Mouse (Mus musculus) heart, embryonic 11.5 days (tissue): ENCODE results near the gene Sfxn4. TPM values are rescaled to one million over a fixed set of nuclear protein-coding genes. Genes with fewer than 3 reads are reported as not detected.

ENCODE experiments used
- ATAC-seq: fragments of 200-750 bp; cut with Nextera tagmentation; replicated peaks from 2 replicates; pipeline ENCODE4 v1.8.0; 2017; ENCODE audit warnings: moderate library complexity; ENCODE audit not compliant: insufficient number of reproducible peaks, low FRiP score, low TSS enrichment
- H3K27ac ChIP-seq: fragments of 300-500 bp; sonication (generic); 2 replicates; pipeline ENCODE4 v1.5.1; 2014; ENCODE audit warnings: mild to moderate bottlenecking, low read depth, low read length
- H3K27me3 ChIP-seq: fragments of 300-500 bp; sonication (generic); 2 replicates; pipeline ENCODE4 v1.6.1; 2014; ENCODE audit warnings: mild to moderate bottlenecking, low read length, mixed read lengths; ENCODE audit not compliant: control insufficient read depth, insufficient read depth
- H3K36me3 ChIP-seq: fragments of 300-500 bp; sonication (generic); 2 replicates; pipeline ENCODE4 v1.6.1; 2014; ENCODE audit warnings: mild to moderate bottlenecking, low read length, moderate library complexity, mixed read lengths; ENCODE audit not compliant: control insufficient read depth, insufficient read depth
- H3K4me1 ChIP-seq: fragments of 300-500 bp; sonication (generic); 2 replicates; pipeline ENCODE4 v1.6.1; 2014; ENCODE audit warnings: low read length; ENCODE audit not compliant: control insufficient read depth, insufficient read depth
- H3K4me2 ChIP-seq: fragments of 300-500 bp; sonication (generic); 2 replicates; pipeline ENCODE4 v1.6.1; 2014; ENCODE audit warnings: mild to moderate bottlenecking, moderate library complexity
- H3K4me3 ChIP-seq: fragments of 300-500 bp; sonication (generic); 2 replicates; pipeline ENCODE4 v1.5.1; 2014; ENCODE audit warnings: low read depth, low read length
- H3K9ac ChIP-seq: fragments of 300-500 bp; sonication (generic); 2 replicates; pipeline ENCODE4 v1.6.1; 2014; ENCODE audit warnings: mild to moderate bottlenecking, low read depth, low read length, moderate library complexity
- H3K9me3 ChIP-seq: fragments of 300-500 bp; sonication (generic); replicated peaks from 2 replicates; pipeline ENCODE4 v1.6.1; 2016; ENCODE audit warnings: low read length; ENCODE audit not compliant: control insufficient read depth
- WGBS: fragments of 180-500 bp; shearing (Covaris S2); extraction: QIAGEN DNeasy Blood & Tissue Kit; methylation state at CpG from one replicate; pipeline ENCODE4 v1.1.7; 2014; ENCODE audit not compliant: insufficient replicate concordance; 5-methylcytosine and 5-hydroxymethylcytosine counted together
- polyA plus RNA-seq: library from polyadenylated mRNA; unstranded; fragments of >200 nt; fragmentation: Nextera tagmentation; extraction: Ambion mirVana; gene quantifications from 2 replicates; pipeline ENCODE4 v1.2.1, GENCODE M21; 2014

The Sfxn4 gene
- polyA plus RNA-seq, 1 experiment from 2014 or later = 7.3 TPM

- H3K36me3 ChIP-seq = no peaks in the 10 kb centered on the region
- H3K4me3 ChIP-seq = peak within 1 kb of the TSS; percentile 99
- peak within 1 kb of the TSS; percentile 100 for H3K9ac ChIP-seq
- no peaks in the 10 kb centered on the region for H3K9me3 ChIP-seq
- H3K27ac ChIP-seq = peak within 1 kb of the TSS; percentile 98
- no peaks in the 10 kb centered on the region for H3K27me3 ChIP-seq
- ATAC-seq = peak; percentile 91
- H3K4me2 ChIP-seq = peak within 1 kb of the TSS; percentile 75
- WGBS = under 1% methylated on average over 56 of the region's 57 CpGs
- H3K4me1 ChIP-seq = peaks cover 11% of the 10 kb centered on the region
Measured at GRCm38 (mm10) chr19:60790551-60791161, 70.6 kb downstream of the Sfxn4 start, which contains the start of gene Eif3a. Gene Eif3a (minus strand): TSS chr19:60790658.

DNA sequence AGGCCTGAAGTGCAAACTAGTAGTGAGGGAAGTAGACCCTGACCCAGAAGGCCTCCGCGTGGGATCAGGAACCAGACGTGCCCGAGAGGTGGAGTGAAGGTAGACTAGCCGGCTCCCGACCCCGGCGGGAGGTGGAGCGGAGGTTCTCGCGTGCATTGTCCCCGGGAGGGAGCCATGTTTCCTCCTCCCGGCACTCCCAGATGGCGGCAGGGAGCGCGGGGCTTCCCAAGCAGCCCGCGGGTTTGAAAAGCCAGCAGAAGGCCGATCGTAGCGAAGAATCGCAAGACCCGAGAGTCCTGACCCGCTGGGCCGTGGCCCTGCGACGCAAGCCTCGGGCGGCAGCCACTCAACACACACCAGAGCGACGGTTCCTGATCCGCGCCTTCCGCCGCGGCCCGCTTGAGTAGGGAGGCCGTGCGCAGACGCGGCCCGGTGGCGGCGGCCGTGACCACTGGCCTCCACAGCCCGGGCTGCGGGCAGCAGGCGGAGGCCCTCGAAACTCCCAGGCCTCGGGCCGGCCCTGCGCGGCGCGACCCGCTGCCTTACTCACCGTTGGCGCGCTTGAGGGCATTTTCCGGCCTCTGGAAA is 71.3 kb downstream of the Sfxn4 start:
- Histone ChIP-seq H3K27ac (peak overlapping the region; percentile 98), H3K4me3 (peak overlapping the region; percentile 99), H3K36me3 (no peaks in the 10 kb centered on the region), H3K9me3 (no peaks in the 10 kb centered on the region), H3K27me3 (no peaks in the 10 kb centered on the region), H3K9ac (peak overlapping the region; percentile 100), H3K4me1 (peaks cover 11% of the 10 kb centered on the region), H3K4me2 (peak overlapping the region; percentile 75)
- 0% methylated on average over 53 of the region's 60 CpGs for WGBS
- peak; percentile 69 for ATAC-seq

GRCm38 (mm10) chr19:60789452-60789851 is 71.8 kb downstream of the Sfxn4 start:
- Histone ChIP-seq H3K27ac (peak overlapping the region; percentile 98), H3K36me3 (no peaks in the 10 kb centered on the region), H3K9me3 (no peaks in the 10 kb centered on the region), H3K4me3 (peak overlapping the region; percentile 99), H3K9ac (peak overlapping the region; percentile 100), H3K4me2 (peak overlapping the region; percentile 75), H3K27me3 (no peaks in the 10 kb centered on the region), H3K4me1 (peaks cover 11% of the 10 kb centered on the region)
- under 1% methylated on average over 7 of the region's 7 CpGs for WGBS
- ATAC-seq = no peak

GRCm38 (mm10) chr19:60788214-60788960 is 72.9 kb downstream of the Sfxn4 start:
- peak overlapping the region; percentile 99 for H3K4me3 ChIP-seq
- peak overlapping the region; percentile 75 for H3K4me2 ChIP-seq
- no peak for ATAC-seq
- peaks cover 11% of the 10 kb centered on the region for H3K4me1 ChIP-seq
- WGBS = 39% methylated on average over 6 of the region's 6 CpGs
- peak overlapping the region; percentile 58; the same call in 1 of the 2 replicates for H3K9ac ChIP-seq
- no peaks in the 10 kb centered on the region for H3K9me3 ChIP-seq
- H3K27me3 ChIP-seq = no peaks in the 10 kb centered on the region
- H3K27ac ChIP-seq = no peak overlapping the region
- H3K36me3 ChIP-seq = no peaks in the 10 kb centered on the region

DNA sequence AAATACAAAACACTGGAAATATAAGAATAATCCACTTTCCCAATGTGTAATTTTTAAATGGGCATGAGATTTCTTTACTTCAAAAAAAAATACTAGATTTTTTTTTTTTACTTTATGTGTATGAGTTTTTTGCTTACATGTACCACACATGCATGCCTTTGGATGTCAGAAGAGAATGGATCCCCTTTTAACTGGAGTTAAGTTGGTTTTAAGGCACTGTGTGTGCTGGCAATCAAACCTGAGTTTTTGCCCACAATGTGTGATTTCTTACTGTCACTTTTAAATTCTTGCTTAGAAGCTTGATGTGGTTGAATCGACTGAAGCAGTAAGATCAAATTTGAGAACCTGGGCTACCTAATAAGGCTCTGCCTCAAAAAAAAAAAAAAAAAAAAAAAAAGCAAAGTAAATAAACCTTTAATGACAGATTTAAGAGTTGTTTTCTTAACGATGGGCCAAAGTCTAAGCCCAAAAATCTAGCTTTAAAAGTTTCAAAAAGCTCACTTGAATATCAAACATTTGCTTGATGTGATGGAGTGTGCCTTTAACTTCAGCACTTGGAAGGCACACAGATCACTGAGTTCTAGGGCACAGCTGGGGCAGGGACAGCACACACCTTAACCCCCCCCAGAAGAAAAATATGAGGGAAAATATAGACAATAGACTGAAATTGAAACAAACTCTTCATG is 73.7 kb downstream of the Sfxn4 start:
- no peak for ATAC-seq
- no peaks in the 10 kb centered on the region for H3K36me3 ChIP-seq
- no peak overlapping the region for H3K9ac ChIP-seq
- no peaks in the 10 kb centered on the region for H3K9me3 ChIP-seq
- H3K27ac ChIP-seq = no peak overlapping the region
- peak overlapping the region; percentile 12; the same call in 1 of the 2 replicates for H3K4me3 ChIP-seq
- H3K4me2 ChIP-seq = peak overlapping the region; percentile 75
- H3K4me1 ChIP-seq = peaks cover 11% of the 10 kb centered on the region
- WGBS = 57% methylated on average over 2 of the region's 2 CpGs
- no peaks in the 10 kb centered on the region for H3K27me3 ChIP-seq

Other genes with a start within 250 kb of the Sfxn4 start
- 1.3 and 1.6 TPM in 2 replicates for gene Nanos1, start 105.5 kb downstream of the Sfxn4 start, polyA plus RNA-seq
- gene Eif3a, start 70.8 kb downstream of the Sfxn4 start, polyA plus RNA-seq = 136 and 149 TPM in 2 replicates
- 24.7 and 30.0 TPM in 2 replicates for gene Fam45a, start 49.9 kb downstream of the Sfxn4 start, polyA plus RNA-seq
- 205 and 208 TPM in 2 replicates for gene Prdx3, start 13.1 kb upstream of the Sfxn4 start, polyA plus RNA-seq
- gene Grk5, start 28.3 kb upstream of the Sfxn4 start, polyA plus RNA-seq = 4.7 and 4.9 TPM in 2 replicates